Mouse (Mus musculus) spleen, embryonic (tissue): ENCODE results near the gene Inppl1.

Experiments
- CTCF ChIA-PET: fragments of 350-600 bp; sonication (Branson Sonifier 250); formaldehyde crosslinking; loops from one replicate; lab custom pipeline; 2022; lab: Charles Lee

The Inppl1 gene

DNA sequence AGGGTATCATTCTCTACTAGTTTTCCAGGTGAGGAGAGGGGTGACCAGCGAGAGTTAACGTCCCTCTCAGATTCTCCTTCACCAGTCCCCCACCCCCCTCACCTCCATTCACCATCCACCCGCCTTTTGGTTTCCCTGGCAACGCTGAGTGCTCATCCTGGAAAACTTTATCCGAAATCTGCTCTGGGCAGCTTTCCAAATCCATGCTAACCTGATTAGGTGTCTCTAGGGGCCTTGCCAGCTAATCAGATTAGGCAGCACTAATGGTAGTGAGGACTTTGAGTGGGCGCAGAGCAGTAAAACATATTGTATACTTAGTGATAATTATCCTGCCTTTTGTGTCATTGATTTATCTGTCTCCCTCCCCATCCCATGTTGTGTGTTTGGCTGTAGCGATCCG lies 65.3 kb downstream of the Inppl1 start:
- CTCF ChIA-PET = no interaction called here
